Mouse (Mus musculus): ENCODE measurements around the gene Olfr1414.
"Not testable (repeated sequence)": the region's sequence is repeated elsewhere in the genome, so short reads cannot be mapped to it uniquely, and the experiment has no call there.

The Olfr1414 gene

DNA sequence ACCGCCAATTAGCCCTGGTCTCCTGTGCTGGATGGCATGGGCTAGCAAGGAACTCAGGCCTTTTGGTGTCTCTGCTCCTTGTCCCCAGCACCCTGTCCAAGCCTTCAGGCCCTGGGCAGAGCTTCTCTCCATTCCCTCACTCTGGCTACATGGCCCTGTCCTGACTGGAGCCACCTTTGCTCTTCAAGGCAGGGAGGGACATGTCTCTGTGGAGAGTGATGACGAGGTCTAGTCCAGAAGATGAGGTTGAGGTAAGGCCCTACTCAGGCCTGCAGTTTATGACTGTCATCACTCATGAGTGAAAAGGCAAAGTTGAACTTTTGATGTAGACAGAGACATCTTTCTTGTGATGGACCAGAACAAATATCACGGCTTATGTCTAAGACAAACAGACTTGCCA is at the start of gene Olfr1414:
TSS of gene Olfr1414 (minus strand) at position 101 of the 400 bp plus-strand sequence.
- in situ Hi-C loops (cut with MboI; ENCODE audit: low sequenced_read_pairs) = no loop called here

DNA sequence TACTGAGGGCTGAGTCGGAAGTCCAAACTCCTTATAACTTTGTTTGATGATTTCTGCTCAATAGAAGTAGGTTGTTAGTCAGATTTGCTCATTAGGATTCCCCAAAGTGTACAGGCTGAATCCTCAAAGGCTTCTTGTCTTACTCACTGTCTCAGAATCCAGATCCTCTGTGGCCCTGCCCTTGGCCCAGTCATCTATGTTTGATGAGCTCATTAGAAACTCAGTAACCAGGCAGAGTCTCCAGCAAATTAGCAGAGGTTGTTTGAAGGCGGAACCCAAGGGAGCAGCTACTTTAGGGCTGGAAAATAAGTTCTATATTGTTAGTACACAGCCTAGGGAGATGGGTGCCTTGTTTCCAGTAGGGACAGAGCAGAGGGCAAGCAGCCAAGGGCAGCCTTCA is 27.5 kb upstream of the Olfr1414 start:
- in situ Hi-C loops (cut with MboI; ENCODE audit: low sequenced_read_pairs) = no loop called here

DNA sequence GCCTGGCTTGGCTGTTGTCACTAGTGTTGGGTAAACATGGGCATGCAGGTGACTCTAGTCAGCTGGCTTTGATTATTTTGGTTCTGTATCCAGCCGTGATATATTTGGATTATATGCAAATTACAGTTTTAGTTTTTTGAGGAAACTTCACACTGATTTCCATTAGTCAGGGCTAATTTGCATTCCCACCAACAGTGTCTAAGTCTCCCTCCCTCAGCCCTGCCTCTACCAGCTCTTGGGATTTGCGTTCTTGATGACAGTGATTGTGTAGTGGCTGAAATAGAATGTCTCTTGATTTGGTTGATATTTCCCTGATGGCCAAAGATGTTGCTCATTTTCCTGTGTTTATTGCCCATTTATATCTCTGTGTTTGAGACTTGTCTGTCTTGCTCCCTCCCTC is 20.6 kb upstream of the Olfr1414 start:
- in situ Hi-C loops (cut with MboI; ENCODE audit: low sequenced_read_pairs) = no loop called here

DNA sequence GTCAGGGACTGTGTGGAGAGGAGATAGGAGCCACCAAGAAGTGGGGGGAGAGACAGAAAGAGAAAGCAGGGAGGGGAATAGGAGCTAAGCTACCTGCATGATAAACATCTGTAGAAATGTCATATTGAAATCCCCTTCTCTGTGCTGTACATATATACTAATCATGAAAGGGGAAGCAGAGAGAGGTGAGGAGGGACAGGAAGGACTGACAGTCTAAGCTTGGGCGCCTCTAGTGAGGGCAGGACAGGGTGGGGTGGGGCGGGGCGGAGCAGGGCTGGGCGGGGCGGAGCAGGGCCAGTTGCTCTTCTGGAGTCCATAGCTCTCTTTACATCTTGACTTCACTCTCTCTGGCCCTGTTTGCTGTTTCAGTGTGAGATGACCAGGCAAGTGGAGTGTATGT is 18.5 kb upstream of the Olfr1414 start:
- in situ Hi-C loops (cut with MboI; ENCODE audit: low sequenced_read_pairs) = no loop called here

DNA sequence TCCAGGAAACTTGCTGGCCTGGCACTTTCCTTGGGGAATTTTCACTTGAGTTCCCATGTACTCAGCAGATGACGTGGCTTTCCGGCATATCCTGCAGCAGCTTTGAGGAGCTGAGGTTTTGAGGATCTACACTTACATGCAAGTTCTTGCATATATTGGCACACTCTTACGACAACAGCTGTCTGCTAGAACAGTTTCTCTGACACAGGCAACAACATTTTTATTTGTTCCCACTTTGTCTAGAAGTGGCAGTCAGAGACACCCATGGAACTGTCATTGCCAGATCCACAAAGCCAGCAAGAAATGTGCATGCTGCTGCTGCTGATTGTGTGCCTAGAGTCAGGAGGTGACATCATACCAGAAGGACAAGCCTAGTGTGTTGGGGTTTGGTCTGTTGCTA is 5.3 kb upstream of the Olfr1414 start:
- in situ Hi-C loops (cut with MboI; ENCODE audit: low sequenced_read_pairs) = loop anchor here (5.0 kb wide), 1 partner anchor 84 kb away; the partner anchor contains the start of gene Olfr1410

DNA sequence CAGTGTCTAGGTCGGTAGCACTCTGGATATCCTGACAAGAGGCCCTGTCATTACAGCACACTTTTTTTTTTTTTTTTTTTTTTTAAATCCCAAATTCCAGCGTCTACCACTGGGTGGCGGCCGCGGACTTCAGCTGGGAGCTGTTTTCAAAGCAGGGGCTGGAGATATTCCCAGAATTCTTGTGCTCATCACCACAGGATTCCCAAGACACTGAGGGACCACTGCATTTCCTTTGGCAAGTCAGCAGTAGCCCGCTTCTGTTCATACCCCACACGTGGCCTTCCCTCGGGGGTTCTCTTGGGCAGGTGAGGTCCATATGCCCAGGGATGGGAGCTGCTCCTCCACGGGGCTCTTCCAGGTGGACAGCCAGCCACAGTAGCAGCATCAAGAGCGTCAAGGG is 2.9 kb upstream of the Olfr1414 start:
- in situ Hi-C loops (cut with MboI; ENCODE audit: low sequenced_read_pairs) = loop anchor here (5.0 kb wide), 1 partner anchor 86 kb away; the partner anchor contains the start of gene Olfr1410

DNA sequence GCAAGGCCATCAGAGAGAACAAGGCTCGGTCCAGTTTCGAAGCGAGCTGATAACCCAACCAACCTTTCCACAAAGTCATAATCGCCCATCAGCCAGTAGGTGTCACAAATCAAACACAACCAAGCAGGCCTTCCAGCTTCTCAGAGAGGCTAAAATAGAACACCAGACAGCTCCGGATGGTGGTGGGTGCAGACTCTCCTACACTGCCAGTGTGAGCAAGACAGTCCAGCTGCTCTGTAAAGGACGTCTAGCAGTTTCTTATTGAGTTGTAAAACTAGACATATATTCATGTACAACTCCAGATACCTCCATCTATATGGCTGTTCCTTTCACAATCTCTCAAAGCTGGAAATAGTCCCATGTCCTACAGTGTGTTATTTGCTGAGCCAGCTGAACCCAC is 585 bp upstream of the Olfr1414 start:
- in situ Hi-C loops (cut with MboI; ENCODE audit: low sequenced_read_pairs) = no loop called here

DNA sequence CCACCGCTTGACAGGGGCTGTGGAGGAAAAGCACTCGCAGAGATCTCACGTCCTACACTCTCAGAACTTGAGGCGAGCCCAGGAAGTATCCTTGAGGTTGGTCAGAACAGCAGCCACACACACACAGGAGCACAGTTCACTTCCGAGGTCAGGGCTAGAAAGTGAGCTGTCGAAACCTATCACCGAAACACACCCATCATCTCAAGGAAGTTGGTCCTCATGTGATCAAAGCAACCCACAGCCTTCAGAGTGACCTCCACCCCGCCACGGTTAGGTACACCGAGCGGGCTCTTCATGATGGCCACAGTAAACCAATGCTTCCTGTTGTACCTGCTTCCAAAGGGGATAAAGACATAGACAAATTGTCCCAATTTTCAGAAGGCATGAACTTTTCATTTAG is 3.1 kb downstream of the Olfr1414 start:
- in situ Hi-C loops (cut with MboI; ENCODE audit: low sequenced_read_pairs) = no loop called here

DNA sequence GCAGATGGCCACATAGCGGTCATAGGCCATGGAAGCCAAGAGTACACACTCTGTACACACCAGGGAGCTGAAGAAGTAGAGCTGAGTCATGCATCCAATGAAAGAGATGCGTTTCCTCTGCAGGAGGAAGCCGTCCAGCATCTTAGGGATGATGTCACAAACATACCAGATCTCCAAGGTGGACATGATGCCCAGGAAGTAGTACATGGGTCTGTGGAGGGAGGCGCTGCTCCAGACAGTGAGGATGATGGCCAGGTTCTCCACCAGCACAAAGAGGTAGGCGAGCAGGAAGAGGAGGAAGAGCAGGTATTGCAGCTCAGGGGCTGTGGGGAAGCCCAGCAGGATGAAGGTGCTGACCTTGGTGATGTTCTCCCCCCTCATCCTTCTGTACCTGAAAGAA is 6.8 kb downstream of the Olfr1414 start:
- in situ Hi-C loops (cut with MboI; ENCODE audit: low sequenced_read_pairs) = not testable (repeated sequence)

DNA sequence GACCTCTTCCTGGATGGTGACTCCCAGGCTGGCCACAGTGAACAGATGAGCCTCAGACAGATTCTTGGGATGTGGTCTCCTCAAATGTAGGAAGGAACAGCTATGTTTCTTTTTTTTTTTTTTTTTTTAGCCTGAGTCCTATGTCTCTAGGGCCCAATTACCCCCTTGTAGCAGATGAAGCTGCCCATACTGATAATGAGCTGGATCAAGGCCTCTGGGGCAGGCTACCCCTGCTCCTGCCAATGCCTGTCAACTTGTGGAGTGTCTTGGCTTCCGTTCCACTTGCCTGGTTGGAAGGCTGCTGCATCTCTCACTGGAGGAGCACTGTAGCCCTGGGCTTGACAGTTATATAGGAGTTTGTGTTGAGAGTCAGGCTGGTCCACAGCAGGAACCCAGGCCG is 22.5 kb downstream of the Olfr1414 start, which contains the start of gene Olfr1415:
TSS of gene Olfr1415 (minus strand) at position 101 of the 400 bp plus-strand sequence.
- in situ Hi-C loops (cut with MboI; ENCODE audit: low sequenced_read_pairs) = no loop called here

DNA sequence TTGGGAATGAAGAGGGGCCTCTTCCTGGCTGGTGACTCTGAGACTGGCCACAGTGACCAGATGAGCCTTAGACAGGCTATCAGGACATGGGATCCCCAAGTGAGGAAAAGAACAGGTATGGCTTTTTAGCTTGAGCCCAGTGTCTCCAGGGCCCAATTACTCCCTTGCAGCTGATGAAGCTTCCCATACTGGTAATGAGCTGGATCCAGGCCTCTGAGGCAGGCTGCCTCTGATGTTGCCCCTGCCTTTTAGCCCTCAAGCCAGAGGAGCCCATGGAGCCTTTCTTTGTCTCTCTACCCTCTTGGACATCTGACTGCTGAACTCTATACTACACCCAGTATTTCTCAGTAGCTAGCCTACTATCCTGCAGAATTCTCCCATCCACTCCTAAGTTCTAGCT is 33.4 kb downstream of the Olfr1414 start, which contains the start of gene Olfr1416:
TSS of gene Olfr1416 (minus strand) at position 101 of the 400 bp plus-strand sequence.
- in situ Hi-C loops (cut with MboI; ENCODE audit: low sequenced_read_pairs) = no loop called here

DNA sequence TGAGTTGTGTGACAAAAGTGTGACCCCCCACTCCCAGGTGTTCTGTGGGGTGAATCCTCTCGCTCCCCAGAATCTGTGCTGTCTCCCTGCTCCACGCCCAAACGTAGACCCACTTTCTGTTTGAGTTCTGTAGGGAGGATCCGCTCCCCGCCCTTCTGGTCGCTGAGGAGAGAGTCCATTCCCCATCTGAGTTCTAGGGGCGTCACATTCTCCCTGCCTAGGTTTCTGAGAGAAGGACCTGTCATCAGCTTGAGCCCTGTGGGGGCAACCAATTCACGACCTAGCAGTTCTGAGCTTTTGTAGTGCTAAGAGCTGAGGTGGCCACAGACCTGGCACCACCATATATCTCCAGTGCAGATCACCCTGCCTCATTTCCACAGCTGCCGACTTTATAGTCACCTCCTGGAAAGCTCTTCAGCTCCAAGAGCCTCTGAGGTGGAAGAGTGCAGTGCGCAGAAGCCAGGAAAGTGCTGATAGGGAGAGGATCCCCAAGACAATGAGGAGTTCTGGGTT is 44.3 kb downstream of the Olfr1414 start:
- in situ Hi-C loops (cut with MboI; ENCODE audit: low sequenced_read_pairs) = loop anchor here (25.0 kb wide), 1 partner anchor 512 kb away; no protein-coding TSS in a partner anchor

DNA sequence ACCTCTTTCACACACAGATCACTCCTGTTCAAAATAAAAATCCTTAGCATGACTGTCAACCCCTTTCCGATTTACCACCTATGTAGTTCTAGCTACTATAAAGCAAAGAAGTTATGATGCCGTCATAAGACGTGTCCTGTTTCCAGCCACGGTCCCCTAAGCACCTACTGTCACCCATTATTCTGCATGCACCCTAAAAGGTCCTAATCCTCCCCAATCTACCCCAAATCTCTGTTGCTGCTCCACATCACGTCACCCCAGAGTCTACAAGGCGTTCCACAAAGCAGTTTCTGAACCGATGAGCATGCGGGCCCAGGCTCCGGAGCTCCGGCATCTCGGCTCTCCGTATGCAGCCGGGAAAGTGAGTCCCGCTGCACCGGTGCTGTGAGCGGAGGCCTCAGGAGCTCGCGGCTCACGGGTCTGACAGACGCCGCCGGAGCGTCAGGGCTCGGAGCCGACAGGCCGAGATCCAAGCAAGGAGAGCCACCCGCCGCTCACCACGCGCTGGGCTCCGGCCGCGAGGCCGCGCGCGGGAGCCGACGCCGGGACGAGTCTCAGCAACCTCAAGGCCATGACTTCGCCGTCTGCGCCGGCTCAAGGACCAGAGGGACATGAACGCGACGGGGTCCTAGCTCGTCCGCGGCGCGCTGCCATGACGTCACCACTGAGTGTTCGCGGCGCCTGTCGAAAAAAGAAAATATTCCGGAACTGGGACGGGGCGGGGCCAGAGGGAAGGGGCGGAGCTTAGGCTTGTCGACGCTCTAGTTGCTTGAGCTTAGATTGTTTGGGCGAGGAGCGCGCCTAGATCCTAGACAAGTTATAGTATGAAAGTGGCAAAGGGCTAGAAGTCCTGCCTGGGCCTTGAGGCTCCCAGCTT is 45.1 kb downstream of the Olfr1414 start, which contains the start of gene Ndufa10:
TSS of gene Ndufa10 (minus strand) at position 696 of the 877 bp plus-strand sequence.
- in situ Hi-C loops (cut with MboI; ENCODE audit: low sequenced_read_pairs) = loop anchor here (25.0 kb wide), 1 partner anchor 511 kb away; no protein-coding TSS in a partner anchor

DNA sequence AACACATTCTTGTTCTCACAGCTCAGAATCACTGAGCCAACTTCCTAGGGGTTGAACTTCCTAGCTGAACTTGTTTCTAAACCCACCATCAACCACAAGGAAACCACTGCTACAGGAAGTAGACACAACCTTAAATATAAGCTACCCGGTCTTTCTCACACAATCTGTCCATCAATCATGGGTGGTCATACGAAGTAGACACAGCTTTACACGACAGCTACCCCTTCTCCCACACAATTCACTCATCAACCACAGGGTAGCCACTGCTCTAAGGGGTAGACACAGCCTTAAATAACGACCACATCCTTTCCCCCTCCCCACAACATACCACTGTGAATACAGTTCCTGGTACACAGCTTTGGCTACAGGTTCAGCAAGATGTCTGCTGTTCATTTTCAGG is 49.6 kb downstream of the Olfr1414 start:
- in situ Hi-C loops (cut with MboI; ENCODE audit: low sequenced_read_pairs) = loop anchor here (25.0 kb wide), 1 partner anchor 507 kb away; no protein-coding TSS in a partner anchor

DNA sequence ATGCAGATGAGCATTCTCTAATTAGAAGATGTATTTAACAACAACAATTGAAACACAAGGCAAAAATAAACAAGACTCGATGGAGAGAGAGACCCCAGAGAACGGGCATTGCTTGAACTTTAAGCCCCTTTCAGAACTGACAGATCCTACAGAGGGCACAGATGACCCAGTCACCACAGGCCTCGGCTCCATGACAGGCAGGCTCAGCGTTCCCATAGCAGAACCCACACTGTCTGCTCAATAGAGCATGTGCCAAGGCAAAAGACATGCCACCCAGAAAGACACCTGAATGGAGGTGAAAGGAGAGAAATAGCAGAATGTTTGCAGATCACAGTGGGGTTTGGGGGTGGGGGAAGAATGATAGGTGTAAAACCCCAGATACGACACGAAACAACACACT is 60.0 kb downstream of the Olfr1414 start:
- in situ Hi-C loops (cut with MboI; ENCODE audit: low sequenced_read_pairs) = loop anchor here (25.0 kb wide), 1 partner anchor 496 kb away; no protein-coding TSS in a partner anchor

DNA sequence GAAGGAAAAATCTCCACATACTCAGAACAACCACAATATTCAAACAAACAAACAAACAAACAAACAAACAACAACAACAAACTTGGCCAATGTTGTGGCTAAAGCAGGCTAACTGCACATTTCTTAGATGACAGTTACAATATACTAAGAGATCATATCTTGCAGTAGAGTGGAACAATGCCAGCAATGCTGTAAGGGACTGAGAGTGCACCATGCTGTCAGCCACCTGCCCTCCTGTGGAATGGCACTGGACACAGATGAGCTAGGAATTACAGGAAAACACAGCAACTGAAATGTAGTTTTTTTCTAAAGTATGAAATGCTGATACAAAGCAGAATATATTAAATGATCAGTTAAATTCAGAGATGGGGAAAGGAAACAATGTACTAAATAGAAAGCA is 60.7 kb downstream of the Olfr1414 start:
- in situ Hi-C loops (cut with MboI; ENCODE audit: low sequenced_read_pairs) = loop anchor here (25.0 kb wide), 1 partner anchor 495 kb away; no protein-coding TSS in a partner anchor

Data from CH12F3 (cell line).